Mouse (Mus musculus) heart, postnatal 0 days (tissue): ENCODE data around the gene Grin2c. TPM values are rescaled to one million over a fixed set of nuclear protein-coding genes. Genes with fewer than 3 reads are reported as not detected.

Experiments
- ATAC-seq: fragments of 200-750 bp; cut with Nextera tagmentation; 2 replicates; pipeline ENCODE4 v1.8.0; 2017; ENCODE audit warnings: low read depth, moderate number of reproducible peaks, moderate library complexity; ENCODE audit not compliant: insufficient read depth
- DNase-seq: peaks from one replicate; pipeline ENCODE4 v3.0.0-alpha.2; 2016; ENCODE audit warnings: low spot score
- H3K27ac ChIP-seq: fragments of 300-500 bp; sonication (generic); 2 replicates; pipeline ENCODE4 v1.5.1; 2014; ENCODE audit warnings: low read depth, mild to moderate bottlenecking
- H3K27me3 ChIP-seq: fragments of 300-500 bp; sonication (generic); 2 replicates; pipeline ENCODE4 v1.6.1; 2014; ENCODE audit warnings: low read length, mixed read lengths; ENCODE audit not compliant: control insufficient read depth, insufficient read depth
- H3K36me3 ChIP-seq: fragments of 300-500 bp; sonication (generic); replicated peaks from 2 replicates; pipeline ENCODE4 v1.6.1; 2014; ENCODE audit warnings: low read length, mixed read lengths; ENCODE audit not compliant: control insufficient read depth, insufficient read depth
- H3K4me1 ChIP-seq: fragments of 300-500 bp; sonication (generic); 2 replicates; pipeline ENCODE4 v1.6.1; 2014; ENCODE audit warnings: antibody characterized with exemption; ENCODE audit not compliant: control insufficient read depth, insufficient read depth
- H3K4me2 ChIP-seq: fragments of 300-500 bp; sonication (generic); 2 replicates; pipeline ENCODE4 v1.6.1; 2014; ENCODE audit warnings: low read depth, mild to moderate bottlenecking, low read length, moderate library complexity
- H3K4me3 ChIP-seq: fragments of 300-500 bp; sonication (generic); 2 replicates; pipeline ENCODE4 v1.5.1; 2014; ENCODE audit warnings: low read depth, low read length
- H3K9ac ChIP-seq: fragments of 300-500 bp; sonication (generic); replicated peaks from 2 replicates; pipeline ENCODE4 v1.6.1; 2014; ENCODE audit warnings: low read depth, low read length, mixed read lengths
- H3K9me3 ChIP-seq: fragments of 300-500 bp; sonication (generic); replicated peaks from 2 replicates; pipeline ENCODE4 v1.6.1; 2016; ENCODE audit warnings: low read length; ENCODE audit not compliant: control insufficient read depth
- CTCF ChIP-seq: IDR thresholded peaks from 2 replicates; pipeline ENCODE4 v1.5.1; 2016; ENCODE audit warnings: antibody characterized with exemption, control low read depth, low read depth
- EP300 ChIP-seq: IDR thresholded peaks from 2 replicates; pipeline ENCODE4 v1.6.1; 2016; ENCODE audit warnings: antibody characterized with exemption, low read depth
- WGBS: fragments of 180-500 bp; shearing (Covaris S2); extraction: QIAGEN DNeasy Blood & Tissue Kit; methylation state at CpG from one replicate; pipeline ENCODE4 v1.1.7; 2014; 5-methylcytosine and 5-hydroxymethylcytosine counted together
- polyA plus RNA-seq: library from polyadenylated mRNA; unstranded; fragments of >200 nt; fragmentation: Nextera tagmentation; extraction: Ambion mirVana; gene quantifications from 2 replicates; pipeline ENCODE4 v1.2.1, GENCODE M21; 2015
- total RNA-seq: library from RNA; depleted of rRNA; stranded (reverse); fragments of >200 nt; gene quantifications from 2 replicates; pipeline ENCODE4 v1.2.3, GENCODE M21; 2014; ENCODE audit warnings: low replicate concordance

The Grin2c gene
- total and polyA plus RNA-seq, 2 experiments from 2014 or later, result 1.6 TPM; not detected in 1

DNA sequence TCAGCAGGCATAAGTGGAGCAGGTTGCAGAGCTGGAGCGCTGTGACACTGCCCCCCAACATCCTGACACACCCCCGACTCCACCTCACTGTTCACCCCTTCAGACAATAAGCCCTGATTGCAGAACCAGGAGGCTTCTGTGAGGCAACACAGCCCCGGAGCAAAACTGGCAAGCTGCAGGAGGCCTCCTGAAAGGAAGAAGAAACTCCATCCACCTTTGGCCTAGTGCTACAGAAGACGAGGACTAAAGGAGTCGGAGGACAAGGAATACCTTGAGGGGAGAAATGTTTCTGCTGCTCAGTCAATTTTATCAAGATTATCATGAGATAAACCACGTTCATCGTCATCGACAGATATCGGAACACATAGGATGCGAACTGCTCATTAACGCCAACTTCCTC is 28.9 kb upstream of the Grin2c start:
- Histone ChIP-seq H3K4me2 (no peak overlapping the region), H3K27ac (no peak overlapping the region), H3K4me3 (no peak overlapping the region), H3K36me3 (no peaks in the 10 kb centered on the region), H3K9me3 (no peaks in the 10 kb centered on the region), H3K9ac (no peak overlapping the region), H3K27me3 (peaks cover 14% of the 10 kb centered on the region; the same call in 1 of the 2 replicates), H3K4me1 (peaks cover 11% of the 10 kb centered on the region)
- WGBS, result 85% methylated on average over 11 of the region's 11 CpGs
- DNase-seq (no peak), ATAC-seq (no peak)
- no peak for TF ChIP-seq CTCF
- no peak for TF ChIP-seq EP300

DNA sequence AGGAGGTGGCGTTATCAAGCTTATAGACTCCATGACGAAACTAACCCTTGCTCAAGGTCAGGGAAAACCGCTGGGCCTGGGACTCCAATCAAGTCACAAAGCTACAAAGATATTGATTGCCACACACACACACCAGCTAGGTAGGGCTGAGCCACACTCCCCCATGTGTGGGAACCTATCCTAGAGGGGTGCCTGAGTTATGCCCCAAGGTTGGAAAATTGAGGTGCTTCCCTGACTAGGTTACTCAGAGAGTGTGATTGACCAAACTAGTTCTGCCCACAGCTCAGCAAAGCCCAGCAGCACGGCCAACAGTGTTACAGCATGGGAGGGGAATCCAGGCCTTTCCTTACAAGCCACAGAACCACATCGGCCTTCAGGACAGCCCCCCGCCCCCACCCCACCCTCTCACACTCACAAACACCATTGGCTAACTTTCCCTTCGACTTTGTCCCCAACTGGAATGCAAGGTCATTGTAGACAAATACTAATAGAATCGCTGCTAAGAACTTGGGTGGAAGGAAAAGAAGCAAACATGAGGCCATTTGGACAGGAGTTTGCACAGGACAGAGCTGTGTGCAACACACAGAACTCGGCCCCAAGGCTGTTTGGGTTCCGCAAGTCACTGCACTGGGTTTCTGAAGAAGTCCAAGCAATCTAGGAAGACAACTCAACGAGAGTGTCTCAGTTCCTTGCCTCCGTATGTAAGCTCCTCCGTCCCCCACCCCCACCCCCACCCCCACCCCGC is 25.8 kb upstream of the Grin2c start:
- Histone ChIP-seq H3K27me3 (peaks cover 8% of the 10 kb centered on the region; the same call in 1 of the 2 replicates), H3K4me3 (no peak overlapping the region), H3K4me1 (peaks cover 17% of the 10 kb centered on the region), H3K4me2 (no peak overlapping the region), H3K9ac (no peak overlapping the region), H3K27ac (peak overlapping the region; percentile 25; the same call in 1 of the 2 replicates), H3K36me3 (no peaks in the 10 kb centered on the region), H3K9me3 (no peaks in the 10 kb centered on the region)
- no peak for TF ChIP-seq CTCF
- TF ChIP-seq EP300, result no peak
- peak; percentile 30; the same call in 1 of the 2 replicates for ATAC-seq
- peak; percentile 38 for DNase-seq
- WGBS, result 51% methylated on average over 14 of the region's 14 CpGs

DNA sequence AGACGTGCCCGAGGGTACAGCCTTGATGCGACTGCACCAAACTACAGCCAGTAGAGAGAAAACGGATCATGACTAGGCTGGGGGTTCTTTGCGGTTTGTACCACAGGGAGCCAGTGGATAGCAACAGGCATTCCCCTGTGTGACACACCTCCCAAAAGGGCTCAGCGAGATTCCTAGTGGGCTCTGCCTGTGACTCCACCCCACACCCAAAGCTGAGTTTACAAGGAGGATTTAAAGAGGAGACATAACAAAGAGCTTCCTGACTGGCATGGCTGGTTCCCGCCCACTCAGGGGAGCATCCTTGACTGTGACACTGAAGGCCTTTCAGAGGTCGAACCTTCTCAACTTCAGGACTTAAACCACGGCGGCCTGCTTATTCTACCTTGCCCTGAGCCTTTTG is 24.5 kb upstream of the Grin2c start:
- no peak overlapping the region for H3K27ac ChIP-seq
- H3K4me1 ChIP-seq, result peaks cover 17% of the 10 kb centered on the region
- H3K9me3 ChIP-seq, result no peaks in the 10 kb centered on the region
- TF ChIP-seq CTCF (no peak), EP300 (no peak)
- DNase-seq (no peak), ATAC-seq (no peak)
- WGBS, result 84% methylated on average over 10 of the region's 10 CpGs
- peaks cover 4% of the 10 kb centered on the region; the same call in 1 of the 2 replicates for H3K27me3 ChIP-seq
- no peaks in the 10 kb centered on the region for H3K36me3 ChIP-seq
- no peak overlapping the region for H3K9ac ChIP-seq
- no peak overlapping the region for H3K4me3 ChIP-seq
- no peak overlapping the region for H3K4me2 ChIP-seq

DNA sequence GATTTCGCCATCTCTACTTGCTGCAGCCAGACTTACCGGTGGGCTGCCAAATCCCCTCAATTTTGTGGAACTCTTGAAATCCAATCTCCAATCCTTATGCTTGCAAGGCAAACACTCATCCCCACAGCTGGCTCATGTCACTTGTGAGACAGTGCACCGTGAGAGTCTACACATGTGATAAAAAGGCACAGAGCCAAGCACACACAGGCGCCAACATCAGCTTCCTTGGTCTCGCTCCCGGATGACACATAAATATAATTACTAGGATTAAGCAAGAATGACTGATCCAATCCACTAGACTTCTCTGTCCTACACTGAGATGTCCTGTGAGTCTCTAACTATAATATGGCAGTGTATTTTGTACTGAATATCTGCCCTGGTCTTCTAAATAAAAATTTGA is 23.9 kb upstream of the Grin2c start:
- 37% methylated on average over 6 of the region's 6 CpGs for WGBS
- H3K27ac ChIP-seq, result peak overlapping the region; percentile 43; the same call in 1 of the 2 replicates
- no peaks in the 10 kb centered on the region for H3K36me3 ChIP-seq
- TF ChIP-seq EP300, result no peak
- TF ChIP-seq CTCF, result no peak
- no peaks in the 10 kb centered on the region for H3K9me3 ChIP-seq
- no peak overlapping the region for H3K4me3 ChIP-seq
- peaks cover 17% of the 10 kb centered on the region for H3K4me1 ChIP-seq
- H3K4me2 ChIP-seq, result no peak overlapping the region
- H3K9ac ChIP-seq, result no peak overlapping the region
- no peaks in the 10 kb centered on the region for H3K27me3 ChIP-seq
- DNase-seq (peak; percentile 61), ATAC-seq (peak; percentile 54; the same call in 1 of the 2 replicates)

DNA sequence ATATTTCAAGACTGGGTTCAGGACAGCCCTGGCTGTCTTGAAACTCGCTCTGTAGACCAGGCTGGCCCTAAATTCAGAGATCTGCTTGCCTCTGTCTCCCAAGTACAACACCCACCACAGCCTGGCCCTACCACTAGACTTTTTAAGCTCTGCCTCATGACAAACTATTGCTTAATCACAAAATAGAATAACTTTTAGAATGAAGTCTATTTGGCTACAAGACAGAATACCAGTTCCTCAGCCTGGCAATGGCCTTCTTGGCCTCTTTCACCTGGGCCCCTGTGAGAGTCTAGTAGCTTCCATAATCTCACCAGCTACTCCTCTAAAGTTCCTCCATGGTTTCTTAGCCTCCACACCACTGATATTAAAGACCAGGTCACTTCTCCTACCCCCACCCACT is 23.3 kb upstream of the Grin2c start:
- Histone ChIP-seq H3K4me3 (no peak overlapping the region), H3K9ac (no peak overlapping the region), H3K4me2 (no peak overlapping the region), H3K27me3 (no peaks in the 10 kb centered on the region), H3K4me1 (peaks cover 17% of the 10 kb centered on the region), H3K9me3 (no peaks in the 10 kb centered on the region), H3K36me3 (no peaks in the 10 kb centered on the region), H3K27ac (no peak overlapping the region)
- TF ChIP-seq EP300 (no peak), CTCF (no peak)
- 79% methylated on average over 1 of the region's 1 CpGs for WGBS
- ATAC-seq, result no peak
- DNase-seq, result no peak

- Histone ChIP-seq H3K36me3 (no peaks in the 10 kb centered on the region), H3K4me2 (no peak overlapping the region), H3K9me3 (no peaks in the 10 kb centered on the region), H3K27ac (no peak overlapping the region), H3K27me3 (no peaks in the 10 kb centered on the region), H3K4me3 (no peak overlapping the region), H3K9ac (no peak overlapping the region), H3K4me1 (peaks cover 17% of the 10 kb centered on the region)
- no peak for DNase-seq
- TF ChIP-seq EP300 (no peak), CTCF (no peak)
- WGBS, result 59% methylated on average over 8 of the region's 8 CpGs
- no peak for ATAC-seq
Observed at GRCm38 (mm10) chr11:115289885-115290284, 22.8 kb upstream of the Grin2c start.
